Mouse (Mus musculus) ovary, postnatal 10 days (tissue): ENCODE data around the gene Zfp974.
"Not testable (repeated sequence)": the region's sequence is repeated elsewhere in the genome, so short reads cannot be mapped to it uniquely, and the experiment has no call there.

Experiments
- DNase-seq: peaks from one replicate; pipeline ENCODE4 v3.0.0; 2022; ENCODE audit warnings: low spot score

Zfp974 gene

GRCm38 (mm10) chr7:27928818-27929695 is at the start of gene Zfp974:
Zfp974 (minus strand) TSS chr7:27929460.
- DNase-seq: peak; percentile 29

DNA sequence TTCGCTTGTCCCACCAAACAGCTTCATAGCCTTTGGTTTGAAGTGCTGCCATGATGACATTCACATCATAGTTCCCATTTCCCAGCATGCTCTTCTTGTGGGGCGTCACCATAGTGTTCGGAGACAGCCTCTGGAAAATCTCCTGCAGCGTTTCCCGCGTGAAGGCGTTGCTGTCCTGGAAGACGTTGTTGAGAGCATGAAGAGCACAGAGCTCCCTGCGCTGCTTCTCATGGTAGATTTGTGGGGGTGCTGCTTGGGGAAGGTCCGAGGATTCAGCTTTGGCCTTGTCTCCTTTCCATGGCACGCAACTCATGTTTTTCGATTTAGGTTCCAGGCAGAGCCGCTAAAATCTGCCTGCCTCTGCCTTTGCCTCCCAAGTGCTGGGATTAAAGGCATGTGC is 20.2 kb upstream of the Zfp974 start:
- DNase-seq: not testable (repeated sequence)

- not testable (repeated sequence) for DNase-seq
Observed at GRCm38 (mm10) chr7:27941869-27942268, 12.6 kb upstream of the Zfp974 start.

DNA sequence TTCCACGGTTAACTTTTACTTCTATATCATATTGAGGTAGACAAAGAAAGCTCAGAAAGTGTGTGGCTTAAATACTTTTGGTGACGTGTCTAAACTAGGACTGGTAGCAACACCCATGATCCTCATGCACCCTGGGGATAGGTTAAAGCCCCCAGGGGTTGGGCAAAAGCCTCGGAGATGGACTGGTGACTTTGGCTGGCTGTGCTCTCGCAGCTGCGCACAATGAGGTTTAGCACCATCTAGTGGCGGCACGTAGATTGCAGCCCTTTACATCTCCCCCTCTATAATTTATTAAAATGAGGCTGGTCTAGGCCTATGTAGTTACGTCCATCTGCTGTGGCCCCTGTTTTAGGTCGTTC is 4.5 kb upstream of the Zfp974 start:
- not testable (repeated sequence) for DNase-seq

DNA sequence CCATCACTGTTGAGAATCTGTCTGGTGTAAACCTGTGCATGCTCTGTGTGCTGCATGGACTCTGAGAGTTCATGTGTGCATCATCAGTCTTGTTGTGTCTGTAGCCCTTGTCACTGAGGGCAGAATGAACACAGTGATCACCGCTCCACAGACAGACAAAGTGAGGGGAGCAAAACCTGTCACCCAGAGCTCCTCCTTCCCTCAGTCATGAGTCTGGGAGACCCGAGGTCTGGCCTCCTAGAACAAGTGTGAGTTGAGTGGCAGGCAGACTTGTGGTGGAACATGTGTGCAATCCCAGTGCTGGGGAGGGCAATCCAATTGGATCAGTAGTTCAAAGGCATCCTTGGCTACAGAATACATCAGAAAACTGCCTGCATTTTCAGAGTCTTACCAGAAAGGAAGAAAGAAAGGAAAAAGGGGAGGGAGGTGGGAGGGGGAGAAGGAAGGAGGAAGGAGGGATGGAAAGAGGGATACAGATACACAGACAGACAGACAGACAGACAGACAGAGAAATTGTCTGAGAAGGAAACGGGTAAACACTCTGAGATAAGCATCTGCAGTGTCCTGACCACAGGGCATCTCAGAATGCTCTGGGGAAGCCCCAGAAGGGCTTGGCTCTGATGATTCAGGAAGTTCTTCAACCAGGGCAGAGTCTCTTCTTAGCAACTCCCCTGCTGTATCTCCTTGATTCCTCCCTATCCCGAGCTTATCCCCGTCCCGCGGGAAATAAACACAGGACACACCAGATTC is 4.0 kb upstream of the Zfp974 start:
- DNase-seq: no peak

DNA sequence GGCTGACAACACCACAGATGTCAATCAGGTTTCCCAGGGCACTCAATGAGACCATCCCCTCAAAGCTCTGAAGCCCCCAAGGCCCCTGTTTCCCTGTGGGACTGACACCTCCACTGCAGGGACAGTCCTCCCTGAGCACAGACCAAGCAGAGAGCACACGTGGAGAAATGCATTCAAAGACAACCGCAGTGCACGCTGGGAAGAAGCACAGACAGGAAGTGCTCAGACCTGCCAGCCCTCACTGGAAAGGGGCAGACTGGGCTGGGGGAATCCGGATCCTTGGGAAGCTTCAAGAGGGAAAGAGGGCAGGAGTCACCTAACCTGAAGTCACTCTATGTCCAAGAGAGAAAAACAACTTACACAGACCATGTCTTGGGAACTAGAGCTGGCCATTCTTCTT is 2.2 kb downstream of the Zfp974 start:
- not testable (repeated sequence) for DNase-seq

DNA sequence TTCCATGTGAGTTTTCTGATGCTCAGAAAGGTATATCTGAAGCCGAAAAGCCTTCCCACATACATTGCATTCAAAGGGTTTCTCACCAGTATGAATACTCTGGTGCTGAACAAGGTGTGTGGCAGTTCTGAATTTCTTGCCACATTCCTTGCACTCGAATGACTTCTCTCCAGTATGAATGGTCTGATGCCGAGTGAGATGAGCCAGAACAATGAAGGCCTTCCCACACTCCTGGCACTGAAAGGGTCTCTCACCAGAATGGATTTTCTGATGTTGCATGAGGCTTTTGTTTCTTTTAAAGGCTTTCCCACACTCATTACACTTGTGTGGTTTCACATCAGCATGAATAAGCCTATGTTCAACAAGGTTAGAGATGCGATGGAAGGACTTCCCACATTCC is 18.3 kb downstream of the Zfp974 start:
- not testable (repeated sequence) for DNase-seq

GRCm38 (mm10) chr7:27905061-27905848 is 24.0 kb downstream of the Zfp974 start:
- DNase-seq: no peak

DNA sequence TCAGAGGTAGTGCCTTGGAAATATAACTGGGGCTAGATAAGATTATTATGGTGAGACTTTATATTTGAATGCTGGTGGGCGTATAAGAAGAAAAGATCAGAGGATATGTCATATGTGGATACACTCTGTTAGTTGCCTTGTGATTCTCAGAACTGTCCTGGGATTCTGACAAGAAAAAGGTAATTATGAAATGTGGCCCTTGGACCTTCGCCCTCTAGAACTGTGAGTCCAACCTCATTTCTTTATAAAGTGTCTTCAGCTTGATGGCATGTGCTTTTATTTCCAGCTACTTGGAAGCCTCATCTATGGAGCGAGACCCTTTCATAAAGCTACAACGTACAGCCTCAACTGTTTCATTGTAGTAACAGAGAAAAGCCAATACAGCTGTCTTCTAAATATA is 28.7 kb downstream of the Zfp974 start:
- DNase-seq: no peak

GRCm38 (mm10) chr7:27881721-27882120 is 47.5 kb downstream of the Zfp974 start:
- DNase-seq: no peak

- not testable (repeated sequence) for DNase-seq
Observed at GRCm38 (mm10) chr7:27862578-27862977, 66.7 kb downstream of the Zfp974 start.

DNA sequence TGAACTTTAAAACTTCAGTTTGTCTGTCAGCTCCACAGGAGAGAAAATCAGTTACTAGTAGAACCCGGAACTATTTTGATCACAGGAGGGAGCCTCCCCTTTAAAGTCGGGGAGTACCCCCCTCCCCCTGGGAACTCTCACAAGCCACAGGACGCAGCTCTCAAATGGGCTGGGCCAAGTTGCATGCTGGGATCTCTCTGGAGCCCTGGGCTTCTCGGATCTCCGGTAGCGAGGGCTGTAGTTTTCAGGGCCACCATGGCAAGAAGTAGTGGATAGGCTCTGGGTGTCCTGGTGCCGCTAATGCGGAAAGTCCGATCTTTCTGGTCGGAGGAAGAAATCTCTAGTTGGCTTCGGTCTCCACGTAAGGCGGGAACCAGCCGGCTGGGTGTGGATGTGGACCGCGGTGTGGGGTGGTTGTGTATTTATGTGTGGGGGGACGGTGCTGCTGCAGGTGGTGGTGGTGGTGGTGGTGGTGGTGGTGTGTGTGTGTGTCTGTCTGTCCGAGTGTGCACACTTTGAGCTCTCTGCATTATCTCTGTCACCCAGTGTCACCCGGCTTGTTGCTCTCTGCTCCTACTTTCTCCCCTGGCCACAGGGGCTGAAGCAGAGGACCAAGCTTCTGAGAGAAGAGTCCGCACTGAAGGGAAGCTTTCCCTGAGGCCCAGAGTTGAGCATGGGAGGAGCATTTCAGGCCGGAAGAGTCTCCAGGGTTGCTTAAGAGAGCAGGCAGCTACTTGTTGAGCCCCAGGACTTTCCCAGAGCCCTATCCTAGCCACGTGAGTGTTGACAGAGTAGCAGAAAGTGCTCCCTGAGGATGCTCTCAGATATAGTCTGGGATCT is 68.6 kb downstream of the Zfp974 start:
- peak; percentile 55 for DNase-seq

DNA sequence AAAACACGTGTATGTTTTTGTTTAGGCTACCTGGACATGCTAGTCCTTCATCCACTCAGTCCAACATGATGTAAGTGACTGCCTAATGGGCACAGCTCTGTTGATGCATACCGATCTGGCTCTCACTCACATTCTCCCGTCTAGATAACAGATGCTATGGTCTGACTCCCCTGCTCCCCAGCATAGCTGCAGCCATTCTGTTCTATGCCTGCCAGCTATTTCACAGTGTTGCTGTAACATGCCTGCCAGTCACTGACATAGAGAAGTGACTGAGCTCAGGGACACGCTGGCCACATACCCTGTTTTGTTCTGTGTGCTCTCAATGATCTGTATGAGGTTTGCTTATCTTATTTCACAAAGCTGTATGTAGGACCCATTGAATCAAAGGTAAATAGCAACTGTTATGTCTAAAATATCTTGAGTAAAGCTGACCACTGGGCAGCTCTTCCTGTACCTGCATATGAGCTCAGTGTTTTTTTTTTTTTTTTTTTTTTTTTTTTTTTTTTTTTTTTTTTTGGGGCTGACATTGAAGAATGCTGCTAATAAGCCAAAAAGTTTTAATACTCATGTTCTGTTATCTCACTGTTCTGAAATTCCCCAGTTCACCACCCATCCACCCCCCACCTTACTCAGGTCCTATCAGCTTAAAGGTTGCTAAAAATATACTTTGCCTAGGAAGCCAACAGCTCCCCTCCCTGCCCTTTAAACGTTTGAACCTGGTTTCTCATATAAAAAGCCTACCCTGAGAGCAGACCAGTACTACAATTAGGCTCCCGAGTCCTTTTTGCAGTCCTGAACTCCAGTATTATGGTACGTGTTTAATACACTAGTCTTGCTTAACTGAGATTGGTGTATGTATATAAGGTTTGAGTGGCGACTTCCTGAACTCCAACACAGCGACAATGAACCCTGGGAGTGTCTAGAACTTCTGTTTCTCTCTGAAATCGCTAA is 69.7 kb downstream of the Zfp974 start:
- DNase-seq: no peak
